Comparison of ENCODE assay signal across 25 mouse cellular contexts in genomic region chr3:152492241-152492640, GRCm38 (mm10).
"Had no signal": no experiment of that assay in that cellular context is flagged by ENCODE, and none has a peak within 500 bp of the region (broad histone marks: within the 10 kb centered on the region; RNA-seq: fewer than 3 reads in every experiment).

No protein-coding gene starts in this region.

- H3K36me3 ChIP-seq: heart, embryonic 10.5 days; heart, embryonic 12.5 days; hindbrain, embryonic 10.5 days; hindbrain, embryonic 12.5 days; intestine, embryonic 15.5 days; limb, embryonic 10.5 days; limb, embryonic 12.5 days had no signal

- H3K9ac ChIP-seq: heart, embryonic 12.5 days; hindbrain, embryonic 12.5 days; hindbrain, embryonic 14.5 days; intestine, embryonic 15.5 days; limb, embryonic 12.5 days had no signal

- DNase-seq: gastrocnemius, adult 2 months; gastrocnemius, postnatal 10 days; gastrocnemius, postnatal 25 days; heart, adult 18-20 months; heart, postnatal 10 days; heart, postnatal 4 days; kidney, adult 18-20 months; kidney, adult 8-10 months; kidney, postnatal 10 days; kidney, postnatal 25 days; kidney, postnatal 4 days had no signal

- H3K4me3 ChIP-seq: gastrocnemius, adult 2 months; heart, embryonic 10.5 days; heart, embryonic 12.5 days; hindbrain, embryonic 10.5 days; hindbrain, embryonic 12.5 days; intestine, embryonic 15.5 days; layer of hippocampus, adult 2 months; left cerebral cortex, adult 2 months; limb, embryonic 10.5 days; limb, embryonic 12.5 days had no signal

- H3K9me3 ChIP-seq: heart, embryonic 10.5 days; heart, embryonic 12.5 days; hindbrain, embryonic 10.5 days; hindbrain, embryonic 12.5 days; intestine, embryonic 15.5 days; limb, embryonic 10.5 days; limb, embryonic 12.5 days had no signal

- H3K27me3 ChIP-seq: hindbrain, embryonic 12.5 days; intestine, embryonic 15.5 days; limb, embryonic 12.5 days had no signal

- H3K4me2 ChIP-seq: heart, embryonic 12.5 days; hindbrain, embryonic 12.5 days; hindbrain, embryonic 14.5 days; intestine, embryonic 15.5 days; limb, embryonic 12.5 days had no signal

- ATAC-seq: forebrain, embryonic 16.5 days; hindbrain, embryonic 16.5 days; inflammation-experienced regulatory T-cells, adult 6 months; intestine, embryonic 15.5 days; intestine, postnatal 0 days had no signal

- H3K27ac ChIP-seq: gastrocnemius, adult 2 months; hindbrain, embryonic 10.5 days; hindbrain, embryonic 12.5 days; hindbrain, embryonic 14.5 days; intestine, embryonic 15.5 days; layer of hippocampus, adult 2 months; left cerebral cortex, adult 2 months; limb, embryonic 10.5 days; limb, embryonic 12.5 days had no signal
